Mouse (Mus musculus): ENCODE measurements at regions not wholly inside any gene's neighbourhood (a gene's known extent, or its start where the extent isn't known, plus 50 kb on each side); places are given as distances from the start of the nearest gene placed in this dataset.

DNA sequence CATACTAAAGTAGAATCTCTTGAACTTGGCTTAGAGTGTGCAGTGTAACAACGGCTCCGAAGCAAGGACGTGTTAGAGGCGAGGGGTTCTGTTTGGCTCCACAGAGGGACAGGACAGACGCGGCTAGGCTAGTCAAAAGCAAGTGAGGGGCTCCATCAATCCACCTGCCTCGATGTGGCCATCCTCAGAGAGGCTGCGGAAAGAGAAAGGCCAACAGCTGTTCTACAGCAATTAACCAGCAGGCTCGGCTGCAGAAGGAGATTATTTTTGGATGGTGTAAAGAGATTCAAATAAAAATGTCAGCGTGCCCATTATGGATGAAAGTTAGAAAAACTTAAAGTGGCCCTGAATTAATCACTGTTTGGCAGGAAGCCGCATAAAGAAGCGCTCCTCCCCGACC is 221.0 kb upstream of the Irx5 start:
- no peak for TF ChIP-seq CTCF (IDR thresholded peaks at IDR 0.05; ENCODE audit: control insufficient read depth, insufficient read depth, insufficient read length)
- TF ChIP-seq MAX (IDR thresholded peaks at IDR 0.05), result no peak
- TF ChIP-seq MYOG (IDR thresholded peaks at IDR 0.05; ENCODE audit: control insufficient read depth, extremely low read depth, insufficient read length), result no peak
- TF ChIP-seq USF1 (IDR thresholded peaks at IDR 0.05; ENCODE audit: low read depth), result no peak

Data from C2C12 (cell line).